Mouse (Mus musculus) E14TG2a.4 (cell line): ENCODE results near the gene Shroom3.

ENCODE experiments used
- CTCF ChIP-seq: conservative IDR thresholded peaks from 2 replicates; pipeline ENCODE4 v1.5.1; 2014; ENCODE audit warnings: low read length
- NANOG ChIP-seq: IDR thresholded peaks from 2 replicates; pipeline ENCODE4 v1.6.1; 2014; ENCODE audit warnings: borderline replicate concordance, low read length, mixed read lengths

DNA sequence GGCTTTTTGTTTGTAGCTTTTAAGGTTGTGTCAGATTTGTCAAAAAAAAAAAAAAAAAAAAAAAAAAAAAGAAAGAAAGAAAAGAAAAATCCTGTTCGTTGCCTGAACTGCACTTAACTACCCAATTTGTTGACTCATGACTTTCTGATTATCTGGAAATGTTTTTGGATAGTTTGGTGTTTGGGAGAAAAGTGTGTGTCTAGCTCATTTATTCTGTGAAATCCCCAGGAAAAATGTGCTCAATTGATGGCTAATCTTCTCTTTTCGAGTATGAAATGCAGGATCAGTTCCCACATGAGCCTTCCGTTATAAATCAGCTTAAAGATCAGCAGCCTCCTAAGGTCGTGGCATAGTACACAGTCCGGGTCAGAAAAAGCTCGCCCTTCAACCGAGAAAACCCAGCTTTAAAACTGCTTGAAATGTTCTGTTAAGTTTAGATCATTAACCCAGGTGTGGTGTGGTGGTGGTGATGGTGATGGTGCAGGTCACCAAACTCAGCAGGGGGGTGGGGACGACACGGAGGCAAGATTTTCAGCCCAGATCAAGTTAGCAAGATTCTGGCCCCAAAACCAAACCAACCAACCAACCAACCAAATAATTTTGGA is 738 bp downstream of the Shroom3 start:
- TF ChIP-seq NANOG (no peak), CTCF (no peak)
